Mouse (Mus musculus): ENCODE data around the gene Ccdc173.
A peak's percentile ranks its signal among the peaks of the same experiment; 100 is the strongest.

GRCm38 (mm10) chr2:69712981-69713625 is 76.3 kb downstream of the Ccdc173 start, which contains the start of gene Fastkd1:
- TF ChIP-seq CTCF (conservative IDR thresholded peaks at IDR 0.05 in 1 of 2, IDR thresholded peaks at IDR 0.05 in 1 of 2; ENCODE audit: low read depth in 2 of 2, low read length in 2 of 2) (no peak), USF1 (IDR thresholded peaks at IDR 0.05; ENCODE audit: low read depth, low read length) (no peak), CHD1 (IDR thresholded peaks at IDR 0.05; ENCODE audit: low read depth, low read length) (no peak), EP300 (IDR thresholded peaks at IDR 0.05; ENCODE audit: low read length) (no peak), POLR2A (IDR thresholded peaks at IDR 0.05; ENCODE audit: low read depth, low read length) (peak; percentile 82), ETS1 (conservative IDR thresholded peaks at IDR 0.05; ENCODE audit: low read depth, low read length) (no peak), MAFK (IDR thresholded peaks at IDR 0.05; ENCODE audit: insufficient replicate concordance, low read length) (no peak), BHLHE40 (IDR thresholded peaks at IDR 0.05; ENCODE audit: low read depth, low read length) (no peak), POLR2AphosphoS2 (IDR thresholded peaks at IDR 0.05; ENCODE audit: low read depth, low read length) (no peak), RCOR1 (conservative IDR thresholded peaks at IDR 0.05; ENCODE audit: low read depth, low read length) (no peak), SIN3A (IDR thresholded peaks at IDR 0.05; ENCODE audit: low read length) (no peak; the same call in none of the 2 replicates)

All from CH12.LX (cell line).